Mouse (Mus musculus): ENCODE measurements around the gene Cnih3.

Gene Cnih3

DNA sequence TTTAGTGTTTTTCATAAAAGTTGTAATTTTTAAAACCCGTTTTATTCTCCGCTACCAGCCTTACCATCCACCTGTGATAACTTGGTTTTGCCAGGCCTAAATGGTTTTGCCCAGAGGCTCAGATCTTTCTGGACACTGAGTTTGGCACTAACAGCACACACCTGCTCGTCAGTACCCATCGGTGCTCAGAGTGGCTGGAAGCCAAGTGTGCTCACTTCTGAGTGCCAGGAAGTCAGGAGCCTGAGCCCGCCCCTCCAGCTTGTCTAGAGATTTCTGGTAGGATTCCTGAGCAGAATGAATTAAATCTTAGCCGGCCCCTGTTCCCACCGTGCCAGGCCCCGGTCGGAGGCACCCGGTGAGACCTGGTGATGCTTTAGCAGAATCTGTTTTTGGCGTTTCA is 54.9 kb downstream of the Cnih3 start:
- no peak for DNase-seq (ENCODE audit: low spot score in 2 of 2)

DNA sequence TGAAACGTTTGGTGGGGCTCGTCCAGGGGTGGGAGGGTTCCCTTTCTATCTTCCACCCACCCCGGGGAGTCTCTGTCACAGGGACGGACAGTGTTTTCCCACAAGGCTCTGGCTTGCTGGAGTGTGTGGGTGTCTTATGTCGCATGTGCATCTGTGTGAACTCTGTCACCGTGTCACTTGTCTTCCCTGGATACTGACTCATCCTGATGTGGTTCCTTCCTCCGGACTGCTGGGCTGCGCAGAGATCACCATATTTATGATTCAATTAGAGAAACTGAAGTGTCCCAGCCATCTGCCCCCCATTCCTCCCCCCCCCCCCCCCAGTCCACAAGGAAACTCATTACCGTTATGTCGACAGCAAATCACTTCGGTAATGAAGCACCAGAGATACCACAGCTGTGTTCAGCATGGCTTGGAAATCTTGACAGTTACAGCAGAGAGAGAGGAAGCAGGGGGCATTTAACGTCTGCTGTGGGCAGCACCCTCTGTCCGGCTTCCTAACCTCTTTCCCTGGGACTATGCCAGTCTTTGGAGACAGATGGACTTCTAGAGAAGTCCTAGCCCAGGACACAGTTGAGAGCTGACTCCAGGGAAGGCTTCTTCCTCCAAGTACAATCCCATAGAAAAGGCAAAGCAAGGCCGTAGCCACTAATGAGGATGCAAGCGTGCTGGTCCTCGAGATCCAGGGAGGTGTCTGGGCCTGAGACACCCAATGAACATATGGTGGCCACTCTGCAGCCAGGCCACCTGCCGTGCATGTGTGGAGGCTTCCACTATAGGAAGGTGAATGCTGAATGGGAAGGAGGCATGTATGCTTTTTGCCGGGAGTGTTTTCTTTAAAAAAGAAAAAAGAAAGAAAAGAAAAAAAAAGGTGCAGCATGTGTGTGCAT is 55.9 kb downstream of the Cnih3 start:
- no peak for DNase-seq (ENCODE audit: low spot score in 2 of 2)

DNA sequence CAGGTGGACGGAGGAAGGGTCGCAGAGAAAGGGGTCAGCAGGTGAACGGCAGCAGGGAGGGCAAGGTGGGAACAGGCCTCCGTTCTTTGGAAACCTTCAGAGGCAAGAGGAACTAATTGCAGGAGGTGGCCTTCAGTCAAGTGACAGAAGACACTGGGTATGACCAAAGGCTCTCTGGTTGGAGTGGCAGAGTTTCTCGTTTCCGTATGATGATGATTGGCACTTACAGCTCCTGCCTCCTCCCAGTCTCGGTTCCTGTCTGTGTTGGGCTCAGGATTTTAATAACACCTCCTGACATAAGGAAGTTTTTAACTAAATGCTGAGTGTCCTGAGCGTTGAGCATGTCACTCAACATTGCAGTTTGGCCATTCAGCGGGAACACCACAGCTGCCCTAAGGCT is 57.3 kb downstream of the Cnih3 start:
- DNase-seq (ENCODE audit: low spot score in 2 of 2), result no peak

DNA sequence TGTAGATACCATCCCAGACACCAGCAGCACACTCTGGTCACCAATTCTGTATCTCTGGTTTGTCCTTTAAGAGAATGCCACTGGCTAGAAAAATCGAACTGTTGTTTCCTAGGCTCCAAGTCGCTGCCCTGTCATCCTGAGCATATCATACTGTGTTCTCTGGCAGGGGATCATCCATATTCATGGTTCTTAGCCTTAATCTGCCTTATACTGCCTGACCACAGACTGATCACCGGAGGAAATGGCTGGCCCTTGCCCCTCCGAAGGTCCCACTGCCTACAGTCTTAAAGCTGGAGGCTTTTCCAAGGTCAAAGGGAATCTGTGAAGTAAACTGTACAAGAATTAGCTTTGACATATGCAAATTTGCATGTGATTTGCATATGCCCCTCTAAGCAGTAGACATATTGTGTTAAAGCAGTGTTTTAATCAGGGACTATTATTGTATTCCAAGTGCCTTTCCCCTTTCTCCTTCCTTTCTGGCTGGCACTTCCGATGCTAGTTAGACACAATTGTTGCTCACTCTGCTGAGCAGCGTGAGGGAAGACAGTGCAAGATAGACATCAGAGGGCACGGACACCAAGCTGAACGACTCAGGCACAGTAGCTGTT is 58.3 kb downstream of the Cnih3 start:
- DNase-seq (ENCODE audit: low spot score in 2 of 2), result no peak

DNA sequence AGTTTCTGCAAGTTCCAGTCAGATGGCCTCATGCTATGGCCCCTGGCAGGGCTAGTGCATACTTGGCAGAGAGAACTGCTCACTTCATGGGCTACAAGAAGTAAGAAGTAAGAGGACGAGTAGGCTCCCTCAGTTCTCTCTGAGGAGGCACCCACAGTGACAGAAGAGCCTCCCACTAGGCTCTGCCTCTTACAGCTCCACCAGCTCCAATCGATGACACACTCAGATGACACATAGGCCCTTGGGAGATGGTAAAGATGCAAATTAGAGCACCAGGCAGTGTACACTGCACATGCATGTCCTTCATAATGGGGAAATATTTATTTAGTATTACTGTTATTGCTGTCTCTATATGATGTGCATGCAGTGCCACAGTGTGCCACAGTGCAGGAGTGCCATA is 62.6 kb downstream of the Cnih3 start:
- no peak for DNase-seq (ENCODE audit: low spot score in 2 of 2)

DNA sequence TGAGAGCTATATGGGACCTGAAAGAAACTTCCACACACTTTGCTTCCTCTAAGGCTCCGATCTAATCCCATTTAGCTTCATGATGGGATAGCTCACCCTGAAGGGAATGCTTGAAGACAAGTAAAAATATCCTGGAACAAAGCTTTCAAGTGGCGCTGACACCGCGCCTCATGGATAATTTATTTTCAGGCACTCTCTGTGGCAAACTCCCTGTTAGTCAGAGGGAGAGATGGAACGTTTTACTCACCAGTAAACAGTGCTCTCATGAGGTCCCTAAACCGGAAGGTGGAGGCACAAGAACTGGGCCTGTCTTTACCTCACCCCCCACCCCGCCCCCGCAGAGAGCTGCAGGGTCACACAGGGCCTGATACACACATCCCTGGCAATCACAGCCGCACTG is 64.4 kb downstream of the Cnih3 start:
- no peak for DNase-seq (ENCODE audit: low spot score in 2 of 2)

DNA sequence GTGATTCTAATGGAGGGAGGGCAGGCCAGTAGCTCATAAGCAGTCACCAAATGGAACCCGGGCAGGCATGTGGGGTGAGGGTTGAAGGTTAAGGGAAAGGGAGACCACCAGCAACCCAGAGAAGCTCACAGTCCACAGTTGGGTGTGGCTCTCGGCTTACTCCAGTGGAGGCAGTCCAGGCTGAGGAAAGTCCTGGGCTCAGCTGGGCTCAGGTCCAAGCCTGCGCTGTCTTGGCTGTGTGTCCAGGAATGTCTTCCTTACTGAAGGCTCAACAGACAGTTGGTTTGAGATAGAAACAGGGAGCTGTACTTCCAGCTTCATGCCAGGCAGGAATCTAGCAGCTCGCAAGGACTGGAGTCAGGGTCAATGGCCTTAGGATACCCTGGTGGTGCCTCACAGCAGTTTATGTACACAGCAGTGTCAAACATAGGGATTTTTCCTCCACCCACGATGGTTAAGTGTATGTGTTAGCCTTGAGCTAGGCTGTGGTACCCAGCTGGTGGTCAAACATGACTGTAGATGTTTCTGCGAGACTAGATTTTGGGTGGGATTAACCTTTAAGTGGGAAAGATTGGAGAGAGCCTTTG is 65.6 kb downstream of the Cnih3 start:
- DNase-seq (ENCODE audit: low spot score in 2 of 2), result peak; percentile 15 to 61

DNA sequence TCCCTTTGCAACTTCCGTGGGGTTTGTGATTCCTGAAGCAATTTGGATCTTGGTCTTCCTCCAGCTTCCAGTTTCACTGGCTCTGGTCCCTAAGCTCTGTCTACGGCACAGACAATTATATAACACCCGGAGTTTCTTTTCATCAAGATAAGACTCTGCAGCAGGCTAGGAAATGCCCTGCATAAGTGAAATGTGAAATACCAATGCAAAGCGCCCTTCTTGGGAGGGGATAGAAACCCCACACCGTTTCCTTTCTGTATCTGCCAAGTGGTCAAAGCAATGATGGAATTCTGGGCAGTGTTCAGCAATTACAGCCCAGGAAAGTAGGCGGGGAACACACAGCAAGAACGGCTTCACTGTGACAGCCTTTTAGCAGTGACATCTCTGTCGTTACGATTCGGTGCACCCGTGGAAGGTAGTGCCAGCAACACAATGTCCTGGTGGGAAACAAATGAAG is 67.7 kb downstream of the Cnih3 start:
- DNase-seq (ENCODE audit: low spot score in 2 of 2), result peak in 1 of 2 experiments; percentile 19

DNA sequence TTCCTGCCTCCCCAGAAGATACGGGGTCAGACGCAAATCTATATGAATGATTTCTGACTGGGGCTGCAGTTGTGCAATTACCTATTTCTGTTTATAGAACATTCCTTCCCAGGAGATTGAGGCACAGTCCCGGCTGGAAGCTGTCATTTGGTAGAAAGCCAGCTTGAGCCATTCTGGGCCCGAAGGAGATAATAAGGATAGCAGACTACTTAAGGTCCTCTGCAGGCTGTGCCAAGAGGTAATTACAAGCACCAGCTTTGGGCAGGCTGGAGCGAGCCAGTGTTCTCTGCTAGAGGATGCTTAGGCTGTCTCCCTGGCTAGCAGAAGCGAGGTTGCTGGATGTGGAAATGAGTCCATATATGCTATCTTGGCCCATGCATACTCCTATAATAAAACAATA is 70.4 kb downstream of the Cnih3 start:
- DNase-seq (ENCODE audit: low spot score in 2 of 2), result no peak

DNA sequence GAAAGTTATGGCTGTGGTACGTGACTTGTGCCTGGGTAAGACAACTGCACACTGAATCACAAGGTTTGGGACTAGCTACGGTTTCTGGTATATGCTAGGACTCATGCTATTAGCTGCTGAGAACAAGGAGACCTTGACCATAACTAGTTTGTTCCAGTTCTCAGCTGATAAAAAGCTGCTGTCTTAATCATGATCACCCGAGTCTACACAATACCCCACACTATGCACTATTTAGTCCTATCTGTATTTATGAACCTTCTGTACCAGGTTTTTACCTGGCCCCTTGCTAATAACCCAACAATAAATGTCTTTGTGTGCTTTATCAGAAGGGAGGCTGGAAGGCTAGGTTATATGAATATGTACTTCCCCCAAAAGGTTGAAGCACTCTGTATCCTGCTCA is 72.5 kb downstream of the Cnih3 start:
- no peak for DNase-seq (ENCODE audit: low spot score in 2 of 2)

DNA sequence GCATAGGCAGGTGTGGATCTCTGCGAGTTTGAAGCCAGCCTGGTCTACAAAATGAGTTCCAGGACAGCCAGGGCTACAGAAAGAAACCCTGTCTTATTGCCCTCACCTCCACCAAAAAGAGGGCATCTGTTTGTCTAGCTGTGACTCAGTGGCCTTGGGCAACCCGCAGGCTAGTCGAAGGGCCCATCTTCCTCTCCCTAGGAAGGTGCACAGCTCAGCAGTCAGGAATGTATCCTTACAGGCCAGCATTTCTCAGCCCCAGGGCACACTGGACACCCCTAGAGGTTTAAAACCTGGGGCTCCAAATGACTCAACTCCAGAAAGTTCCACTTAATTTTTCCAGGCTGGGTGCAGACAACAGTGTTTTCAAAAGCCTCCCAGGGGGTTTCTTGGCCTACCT is 73.0 kb downstream of the Cnih3 start:
- DNase-seq (ENCODE audit: low spot score in 2 of 2), result no peak

DNA sequence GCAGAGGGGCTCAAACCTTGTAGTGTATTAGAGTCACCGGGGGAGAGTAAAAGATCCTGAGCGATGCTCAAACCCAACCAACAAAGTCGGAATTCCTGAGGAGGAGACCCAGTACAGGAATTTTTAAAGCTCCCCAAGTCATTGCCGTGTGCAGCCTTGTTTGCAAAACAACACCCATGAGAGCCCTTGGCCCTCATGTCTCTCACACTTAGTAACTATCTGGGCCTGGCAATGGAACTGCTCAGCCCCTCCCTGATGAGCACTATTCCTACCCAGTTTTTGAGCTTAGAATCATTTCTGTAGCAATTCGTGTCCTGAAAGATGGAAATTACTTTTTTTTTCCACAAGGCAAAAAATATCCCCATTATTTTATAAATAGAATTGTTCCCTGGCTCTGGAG is 74.0 kb downstream of the Cnih3 start:
- DNase-seq (ENCODE audit: low spot score in 2 of 2), result no peak

DNA sequence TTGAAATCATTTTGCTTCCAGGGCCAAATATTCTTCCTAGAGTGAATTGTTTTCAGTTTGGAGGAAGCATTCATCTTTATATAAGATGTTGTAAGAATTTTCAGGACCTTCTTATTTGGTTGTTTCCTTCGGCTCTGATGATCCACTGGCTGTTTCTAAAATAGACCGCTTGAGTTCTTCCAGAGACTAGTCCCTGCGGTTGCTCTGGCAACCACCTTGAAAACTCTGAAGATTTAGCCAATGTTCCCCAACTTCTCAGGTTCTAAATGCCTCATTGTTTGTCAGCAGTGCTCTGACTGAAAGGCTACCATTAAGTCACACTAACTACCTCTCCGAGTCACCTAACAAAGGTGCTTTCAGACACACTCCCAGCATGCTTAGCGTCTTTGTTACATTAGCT is 80.8 kb downstream of the Cnih3 start:
- DNase-seq (ENCODE audit: low spot score in 2 of 2), result no peak

DNA sequence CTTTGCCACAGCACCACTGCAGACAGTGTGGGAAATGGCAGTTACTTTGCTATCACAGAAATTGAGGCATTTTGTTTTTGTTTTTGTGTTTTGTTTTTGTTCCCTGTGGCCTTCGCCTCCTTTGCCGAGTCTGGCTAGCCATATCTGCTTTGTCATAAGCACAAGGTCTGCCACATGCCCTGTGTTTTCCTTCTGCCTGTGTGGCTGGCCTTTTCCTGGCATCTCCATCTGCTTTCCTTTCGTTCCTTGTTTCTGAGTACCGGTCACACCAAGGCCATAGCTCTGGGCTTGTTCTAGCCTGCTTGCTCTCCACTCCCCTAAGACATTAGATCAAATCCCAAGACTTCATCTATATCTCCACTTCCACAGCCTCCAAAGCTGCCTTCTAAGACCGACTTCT is 83.0 kb downstream of the Cnih3 start:
- no peak for DNase-seq (ENCODE audit: low spot score in 2 of 2)

DNA sequence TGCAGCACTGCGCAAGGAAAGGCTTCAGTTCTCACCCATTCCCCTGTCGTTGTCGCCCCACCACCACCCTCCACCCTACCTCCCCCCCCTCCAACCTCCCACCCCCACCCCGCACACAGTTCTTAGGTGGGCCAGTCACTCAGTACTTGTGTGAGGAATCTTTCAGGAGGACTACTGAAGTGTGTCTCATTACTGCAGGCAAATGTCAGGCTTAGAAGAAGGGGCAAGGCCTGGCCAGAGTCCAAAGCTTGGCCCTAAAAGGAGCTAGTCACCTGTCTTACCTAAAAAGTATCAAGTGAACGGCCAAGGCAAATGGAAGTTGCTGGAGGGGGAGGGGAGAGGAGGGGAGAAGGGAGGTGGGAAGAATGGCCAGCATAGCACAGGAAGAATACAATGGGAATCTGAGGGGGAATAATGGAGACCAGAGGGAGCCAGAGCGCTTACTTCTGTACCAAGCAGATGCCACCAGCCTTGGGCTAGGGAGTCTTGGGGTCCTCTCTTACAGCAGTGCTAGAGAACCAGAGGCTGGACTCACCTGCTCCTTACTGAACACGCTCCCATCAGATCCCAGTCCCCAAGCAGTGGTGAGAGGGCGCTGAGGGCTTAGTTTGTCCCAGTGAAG is 88.7 kb downstream of the Cnih3 start:
- DNase-seq (ENCODE audit: low spot score in 2 of 2), result no peak

DNA sequence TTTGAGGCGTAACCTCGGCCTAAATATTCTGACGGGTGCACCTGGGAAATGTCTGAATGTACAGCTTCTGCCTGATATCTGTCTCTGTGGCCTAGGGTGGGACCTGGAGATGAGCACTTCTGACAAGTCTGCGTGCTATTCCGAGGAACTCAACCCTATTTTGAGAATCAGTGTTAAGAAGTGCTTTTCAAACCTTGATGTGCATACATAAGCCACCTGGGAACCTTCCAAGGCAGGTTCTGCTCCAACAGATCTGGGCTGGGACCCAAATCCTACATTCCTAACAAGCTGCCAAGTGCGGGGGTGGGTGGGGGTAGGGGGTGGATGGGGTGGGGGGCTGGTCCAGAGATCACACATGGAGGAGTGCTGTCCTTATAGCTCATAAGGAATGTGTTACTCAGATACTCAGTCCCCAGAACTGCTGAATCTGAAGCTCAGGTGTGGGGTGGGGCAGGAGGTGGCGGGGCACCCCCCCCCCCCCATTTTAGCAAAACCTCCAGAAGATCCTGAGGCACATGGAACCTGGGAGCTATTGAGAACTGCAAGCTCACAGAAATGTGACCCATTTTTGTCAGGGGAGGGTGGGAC is 89.3 kb downstream of the Cnih3 start:
- DNase-seq (ENCODE audit: low spot score in 2 of 2), result no peak

DNA sequence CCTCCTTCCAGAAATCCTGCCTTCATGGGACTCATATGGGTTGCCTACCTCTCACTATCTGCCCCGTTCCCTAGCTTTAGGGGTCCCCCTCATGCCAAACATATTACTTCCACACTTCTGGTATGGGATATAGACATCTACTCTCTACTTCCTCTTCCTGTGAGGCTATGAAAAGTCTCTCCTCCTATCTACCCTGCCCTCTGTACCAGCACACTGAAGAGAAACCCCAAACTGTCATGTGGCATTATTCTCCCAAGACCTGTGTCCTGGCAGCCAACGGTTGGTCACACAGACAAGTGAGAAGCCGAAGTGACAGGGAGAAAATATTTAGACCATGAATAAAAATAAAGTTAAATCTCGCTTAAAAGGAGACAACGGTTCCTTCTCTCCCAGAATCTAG is 92.6 kb downstream of the Cnih3 start:
- no peak for DNase-seq (ENCODE audit: low spot score in 2 of 2)

DNA sequence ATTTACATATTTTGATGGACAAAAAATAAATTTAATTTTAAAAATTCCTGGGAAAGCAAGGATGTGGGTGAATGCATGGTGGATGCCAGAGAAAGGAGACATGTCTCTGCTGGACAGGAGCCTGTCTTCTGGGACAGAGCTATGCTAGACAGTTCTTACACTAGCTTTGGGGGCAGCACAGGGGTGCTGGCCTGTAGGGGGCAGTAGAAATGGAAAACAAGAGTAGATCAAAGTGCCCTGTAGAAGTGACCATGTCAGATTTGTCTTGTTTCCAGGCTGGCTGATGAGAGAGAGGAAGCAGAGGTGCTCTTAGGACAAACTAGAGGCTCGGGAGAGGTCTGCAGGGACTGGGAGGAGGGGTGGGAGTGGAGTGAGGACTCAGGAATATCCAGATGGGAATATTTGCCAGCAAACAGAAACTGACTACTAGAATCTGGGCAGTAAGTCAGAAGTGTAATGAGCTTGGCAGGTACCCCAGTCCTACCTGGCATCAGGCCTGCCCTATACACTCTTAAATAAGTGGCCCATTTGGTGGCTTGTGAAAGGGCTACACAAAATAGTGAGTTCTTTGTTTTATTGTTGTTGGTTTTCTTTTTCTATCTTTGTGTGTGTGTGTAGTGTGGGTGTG is 93.3 kb downstream of the Cnih3 start:
- peak in 1 of 2 experiments; percentile 7 for DNase-seq (ENCODE audit: low spot score in 2 of 2)

DNA sequence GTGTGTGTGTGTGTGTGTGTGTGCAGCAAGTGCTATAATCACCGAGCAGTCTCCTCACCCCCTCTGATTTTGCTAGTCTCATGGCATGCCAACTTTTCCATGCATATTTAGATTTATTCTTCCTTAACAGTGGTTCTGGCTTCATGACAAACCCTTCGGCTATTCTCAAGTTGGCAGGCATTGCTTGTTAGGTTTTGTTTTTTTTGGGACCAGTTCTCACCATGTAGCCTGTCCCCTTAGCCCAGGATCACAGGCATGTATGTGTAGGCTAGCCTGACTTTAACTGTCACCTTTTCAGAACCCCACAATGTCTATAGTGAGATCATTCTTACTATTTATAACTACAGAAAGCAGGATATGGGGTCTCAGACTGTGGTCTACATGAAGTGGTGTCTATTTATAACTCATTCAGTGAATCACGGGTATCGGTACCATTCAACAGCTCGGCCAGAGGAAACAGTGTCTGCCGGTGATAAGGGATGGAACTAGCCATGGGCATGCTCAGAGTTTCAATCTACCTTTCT is 94.2 kb downstream of the Cnih3 start:
- DNase-seq (ENCODE audit: low spot score in 2 of 2), result no peak

DNA sequence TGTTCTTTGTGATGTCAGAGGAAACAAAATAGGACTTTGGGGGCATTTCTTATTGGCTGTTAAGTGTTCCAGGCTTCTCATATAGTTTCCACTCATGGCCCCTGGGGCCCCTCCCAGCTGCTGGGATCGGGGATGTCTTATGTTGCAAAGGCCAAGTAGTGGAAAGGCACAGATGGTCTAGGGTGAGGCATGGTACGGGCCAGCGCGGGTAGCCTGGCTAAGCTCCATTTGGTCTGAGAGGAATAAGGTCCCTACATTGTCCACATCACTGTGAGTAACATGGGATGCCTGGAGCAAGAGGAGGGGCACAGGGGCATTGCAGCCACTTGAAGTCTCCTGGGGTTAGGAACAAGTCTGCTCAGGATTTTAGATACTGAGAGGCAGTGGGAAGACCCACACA is 95.1 kb downstream of the Cnih3 start:
- DNase-seq (ENCODE audit: low spot score in 2 of 2), result no peak

DNA sequence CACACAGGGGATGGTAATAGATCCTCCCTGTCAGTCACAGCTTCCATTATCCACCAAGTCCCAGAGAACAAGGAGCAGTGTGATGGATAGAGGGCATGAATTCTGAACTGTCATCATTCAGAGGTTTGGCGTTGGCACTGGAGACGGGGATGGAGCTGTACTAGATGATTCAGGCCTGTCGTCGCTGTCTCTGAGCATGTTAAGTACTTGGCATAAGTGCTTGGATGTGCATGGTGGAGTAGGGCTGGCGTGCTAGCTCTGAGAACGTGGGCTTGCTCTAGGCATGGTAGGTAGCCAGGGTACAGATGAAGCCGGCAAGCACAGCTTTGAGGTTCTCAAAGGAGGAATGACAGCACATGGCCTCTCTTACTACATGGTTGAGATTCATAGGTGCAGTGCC is 95.6 kb downstream of the Cnih3 start:
- DNase-seq (ENCODE audit: low spot score in 2 of 2), result no peak

All from urinary bladder, postnatal 36 days (tissue).